Mouse (Mus musculus) heart, embryonic 15.5 days (tissue): ENCODE results near the gene Wdr43. TPM values are rescaled to one million over a fixed set of nuclear protein-coding genes. Genes with fewer than 3 reads are reported as not detected.

Source experiments
- ATAC-seq: fragments of 200-750 bp; cut with Nextera tagmentation; replicated peaks from 2 replicates; pipeline ENCODE4 v1.8.0; 2017; ENCODE audit warnings: low read depth, moderate TSS enrichment; ENCODE audit not compliant: insufficient number of reproducible peaks, insufficient read depth, low FRiP score
- H3K27ac ChIP-seq: fragments of 300-500 bp; sonication (generic); 2 replicates; pipeline ENCODE4 v1.5.1; 2015; ENCODE audit warnings: mild to moderate bottlenecking, inconsistent platforms
- H3K27me3 ChIP-seq: fragments of 300-500 bp; sonication (generic); 2 replicates; pipeline ENCODE4 v1.6.1; 2015; ENCODE audit warnings: inconsistent platforms
- H3K36me3 ChIP-seq: fragments of 300-500 bp; sonication (generic); 2 replicates; pipeline ENCODE4 v1.6.1; 2015; ENCODE audit warnings: mild to moderate bottlenecking, inconsistent platforms
- H3K4me1 ChIP-seq: fragments of 300-500 bp; sonication (generic); replicated peaks from 2 replicates; pipeline ENCODE4 v1.6.1; 2015; ENCODE audit warnings: inconsistent platforms
- H3K4me2 ChIP-seq: fragments of 300-500 bp; sonication (generic); 2 replicates; pipeline ENCODE4 v1.6.1; 2015; ENCODE audit warnings: inconsistent platforms, mild to moderate bottlenecking, moderate library complexity
- H3K4me3 ChIP-seq: fragments of 300-500 bp; sonication (generic); 2 replicates; pipeline ENCODE4 v1.5.1; 2015; ENCODE audit warnings: mild to moderate bottlenecking, inconsistent platforms
- H3K9ac ChIP-seq: fragments of 300-500 bp; sonication (generic); 2 replicates; pipeline ENCODE4 v1.6.1; 2015; ENCODE audit warnings: mild to moderate bottlenecking, inconsistent platforms
- H3K9me3 ChIP-seq: fragments of 300-500 bp; sonication (generic); replicated peaks from 2 replicates; pipeline ENCODE4 v1.6.1; 2016; ENCODE audit warnings: inconsistent platforms
- WGBS: fragments of 180-500 bp; shearing (Covaris S2); methylation state at CpG from one replicate; pipeline ENCODE4 v1.1.7; 2015; ENCODE audit warnings: mixed read lengths; 5-methylcytosine and 5-hydroxymethylcytosine counted together
- polyA plus RNA-seq: library from polyadenylated mRNA; unstranded; fragments of >200 nt; fragmentation: Nextera tagmentation; extraction: Ambion mirVana; gene quantifications from 2 replicates; pipeline ENCODE4 v1.2.1, GENCODE M21; 2015

Gene Wdr43
- polyA plus RNA-seq, 1 experiment from 2014 or later: 32.4 TPM

GRCm38 (mm10) chr17:71707715-71708114 is 92.0 kb downstream of the Wdr43 start:
- Histone ChIP-seq H3K36me3 (no peaks in the 10 kb centered on the region), H3K27me3 (no peaks in the 10 kb centered on the region), H3K9ac (no peak overlapping the region), H3K4me3 (no peak overlapping the region), H3K4me2 (no peak overlapping the region), H3K4me1 (peaks cover 50% of the 10 kb centered on the region), H3K9me3 (no peaks in the 10 kb centered on the region), H3K27ac (no peak overlapping the region)
- no peak for ATAC-seq
- WGBS: 55% methylated on average over 4 of the region's 4 CpGs

Other genes with a start within 250 kb of the Wdr43 start
- 2.1 and 2.7 TPM in 2 replicates for gene Gm4707, start 156.0 kb upstream of the Wdr43 start, polyA plus RNA-seq
- 33.2 and 33.3 TPM in 2 replicates for gene Smchd1, start 140.6 kb upstream of the Wdr43 start, polyA plus RNA-seq
- gene Ndc80, start 89.0 kb upstream of the Wdr43 start, polyA plus RNA-seq: 31.8 and 32.3 TPM in 2 replicates
- gene Spdya, start 63.8 kb upstream of the Wdr43 start, polyA plus RNA-seq: 0.23 and 0.39 TPM in 2 replicates
- gene Togaram2, start 57.4 kb downstream of the Wdr43 start, polyA plus RNA-seq: 2.3 and 2.6 TPM in 2 replicates
- 0.03 TPM in 1 of 2 replicates, not detected in the other for gene Pcare, start 137.0 kb downstream of the Wdr43 start, polyA plus RNA-seq
- 35.4 and 37.7 TPM in 2 replicates for gene Clip4, start 152.6 kb downstream of the Wdr43 start, polyA plus RNA-seq